Mouse (Mus musculus) cortical plate, adult 2 months (tissue): Measurements from ENCODE around the gene Ces1e.
"Not testable (repeated sequence)": the region's sequence is repeated elsewhere in the genome, so short reads cannot be mapped to it uniquely, and the experiment has no call there.

Source experiments
- CTCF ChIP-seq: fragments of 200-500 bp; IDR thresholded peaks from 2 replicates; pipeline ENCODE4 v1.5.1; 2011; ENCODE audit warnings: mild to moderate bottlenecking, control low read depth, low read length; ENCODE audit not compliant: insufficient read depth; ENCODE audit errors: extremely low read depth
- POLR2A ChIP-seq: fragments of 200-500 bp; IDR thresholded peaks from 2 replicates; pipeline ENCODE4 v1.6.1; 2011; ENCODE audit warnings: mild to moderate bottlenecking, low read length, control low read depth; ENCODE audit not compliant: insufficient read depth; ENCODE audit errors: extremely low read depth

DNA sequence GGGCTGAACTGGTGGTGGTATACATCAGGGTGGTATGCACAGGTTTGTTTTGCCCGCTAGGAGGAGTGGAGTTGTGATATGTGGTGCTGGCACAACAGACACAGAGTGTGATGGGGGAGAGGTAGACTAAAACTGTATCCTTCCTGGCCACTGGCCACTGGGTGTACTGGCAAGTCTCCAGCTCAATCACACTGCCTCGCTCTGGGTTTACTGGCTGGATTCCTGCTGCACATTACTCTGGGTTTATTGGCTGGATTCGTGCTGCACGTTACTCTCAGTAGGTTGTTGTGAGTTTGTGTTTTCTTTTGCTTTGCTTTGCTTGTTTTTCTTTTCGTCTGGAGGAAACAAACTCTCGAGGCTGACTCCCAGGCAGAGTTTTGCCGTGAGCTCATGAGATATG lies 30.3 kb downstream of the Ces1e start:
- not testable (repeated sequence) for TF ChIP-seq CTCF, POLR2A
